Mouse (Mus musculus): Measurements from ENCODE around the gene Scarb1. TPM values are rescaled to one million over a fixed set of nuclear protein-coding genes. Genes with fewer than 3 reads are reported as not detected.
A peak's percentile ranks its signal among the peaks of the same experiment; 100 is the strongest.

Gene Scarb1
- total and polyA plus RNA-seq, 2 experiments from 2014 or later, result 57.7 to 74.0 TPM

DNA sequence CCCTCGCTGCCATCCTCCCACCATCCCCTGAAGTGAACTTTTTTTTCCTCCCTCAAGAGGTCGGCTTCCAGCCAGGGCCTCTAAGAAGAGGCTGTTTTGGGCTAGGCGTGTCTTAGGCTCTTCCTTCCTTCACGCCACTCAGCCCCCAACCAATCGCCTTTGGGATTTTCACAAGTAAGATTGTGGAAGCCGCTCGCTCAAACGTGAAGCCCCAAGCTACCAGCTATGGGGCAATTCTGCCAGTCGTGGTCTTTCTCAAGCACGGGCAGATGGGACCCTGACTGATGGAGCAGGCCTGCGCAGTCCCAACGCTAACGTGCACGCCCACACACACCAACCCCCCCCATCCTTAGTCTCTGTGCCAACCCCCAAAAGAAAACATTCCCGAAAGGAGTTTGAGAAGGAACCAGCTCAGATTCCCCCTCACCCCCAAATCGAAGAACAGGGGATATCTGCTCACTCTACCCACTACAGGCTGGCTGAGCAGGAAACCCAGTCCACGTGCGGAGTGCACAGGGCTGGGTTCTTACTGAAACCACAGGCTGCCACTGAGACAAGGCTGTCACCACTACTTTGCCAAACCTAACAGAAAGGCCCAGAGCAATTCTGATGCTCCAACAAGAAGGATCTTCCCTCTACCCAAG lies 1.7 kb downstream of the Scarb1 start:
- H3K9me3 ChIP-seq (ENCODE audit: low read length), result no peaks in the 10 kb centered on the region
- WGBS, result 13% methylated on average over 18 of the region's 18 CpGs
- H3K4me1 ChIP-seq (ENCODE audit: insufficient read depth, low read length), result peaks cover 12% of the 10 kb centered on the region; the same call in 1 of the 2 replicates
- peak overlapping the region; percentile 91 for H3K4me2 ChIP-seq (ENCODE audit: low read depth, low read length, poor library complexity, severe bottlenecking)
- DNase-seq (ENCODE audit: low spot score), result peak; percentile 58
- H3K36me3 ChIP-seq (ENCODE audit: insufficient read depth, low read length), result no peaks in the 10 kb centered on the region
- TF ChIP-seq CTCF (IDR thresholded peaks at IDR 0.05), result no peak
- peak overlapping the region; percentile 83 for H3K9ac ChIP-seq (replicated peaks; ENCODE audit: low read length, poor library complexity, severe bottlenecking)
- H3K4me3 ChIP-seq (ENCODE audit: low read depth, low read length), result peak overlapping the region; percentile 85
- H3K27ac ChIP-seq (ENCODE audit: low read depth, low read length), result no peak overlapping the region
- no peaks in the 10 kb centered on the region for H3K27me3 ChIP-seq (ENCODE audit: insufficient read depth, low read length)
- ATAC-seq (ENCODE audit: low FRiP score), result no peak

DNA sequence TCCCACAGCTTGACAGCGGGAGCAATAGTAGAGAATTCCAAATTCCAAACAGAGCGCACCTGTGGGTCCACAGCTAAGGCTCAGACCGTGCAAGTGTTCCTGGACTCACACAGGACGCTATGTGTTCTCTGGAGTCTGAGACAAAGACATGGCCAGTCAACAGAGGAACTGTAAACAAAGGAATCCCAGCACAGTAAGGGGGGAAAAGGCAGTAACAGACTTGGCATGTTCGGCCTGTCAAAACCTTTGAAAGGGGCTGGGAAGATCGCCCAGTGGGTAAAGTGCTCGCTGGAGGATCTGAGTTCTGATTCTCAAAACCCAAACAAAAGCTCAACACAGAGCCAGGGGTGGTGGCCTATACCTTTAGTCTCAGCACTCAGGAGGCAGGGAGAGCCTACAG lies 3.4 kb downstream of the Scarb1 start:
- Histone ChIP-seq H3K27ac (ENCODE audit: low read depth, low read length) (no peak overlapping the region), H3K9ac (replicated peaks; ENCODE audit: low read length, poor library complexity, severe bottlenecking) (no peak overlapping the region), H3K36me3 (ENCODE audit: insufficient read depth, low read length) (no peaks in the 10 kb centered on the region), H3K9me3 (ENCODE audit: low read length) (no peaks in the 10 kb centered on the region), H3K4me1 (ENCODE audit: insufficient read depth, low read length) (peaks cover 12% of the 10 kb centered on the region; the same call in 1 of the 2 replicates), H3K4me3 (ENCODE audit: low read depth, low read length) (no peak overlapping the region), H3K4me2 (ENCODE audit: low read depth, low read length, poor library complexity, severe bottlenecking) (no peak overlapping the region), H3K27me3 (ENCODE audit: insufficient read depth, low read length) (no peaks in the 10 kb centered on the region)
- no peak for TF ChIP-seq CTCF (IDR thresholded peaks at IDR 0.05)
- 59% methylated on average over 7 of the region's 7 CpGs for WGBS
- ATAC-seq (ENCODE audit: low FRiP score) (no peak), DNase-seq (ENCODE audit: low spot score) (no peak)

DNA sequence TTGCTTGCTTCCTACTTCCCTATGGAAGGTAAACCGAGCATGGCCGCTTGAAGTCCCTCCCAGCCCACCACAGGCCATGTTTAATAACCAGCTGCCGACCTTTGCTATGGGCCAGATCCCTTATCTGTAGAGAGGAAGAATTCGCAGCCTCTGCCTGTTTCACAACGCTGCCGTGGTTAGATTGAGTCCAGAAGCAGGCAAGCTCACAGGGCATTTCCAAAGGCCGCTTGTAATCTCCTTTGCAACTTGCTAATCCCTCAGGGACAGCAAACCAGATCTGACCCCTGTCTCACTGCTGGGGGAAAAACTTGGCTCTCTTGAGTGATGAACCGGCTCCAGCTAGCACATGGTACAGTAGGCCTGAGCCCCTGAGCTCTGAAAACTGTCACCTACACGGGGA lies 3.9 kb downstream of the Scarb1 start:
- TF ChIP-seq CTCF (IDR thresholded peaks at IDR 0.05), result no peak
- Histone ChIP-seq H3K27me3 (ENCODE audit: insufficient read depth, low read length) (no peaks in the 10 kb centered on the region), H3K4me3 (ENCODE audit: low read depth, low read length) (no peak overlapping the region), H3K36me3 (ENCODE audit: insufficient read depth, low read length) (no peaks in the 10 kb centered on the region), H3K9ac (replicated peaks; ENCODE audit: low read length, poor library complexity, severe bottlenecking) (0 out of 2 replicates have a peak overlapping the region, but pooled peaks have one; percentile 19), H3K27ac (ENCODE audit: low read depth, low read length) (no peak overlapping the region), H3K9me3 (ENCODE audit: low read length) (no peaks in the 10 kb centered on the region), H3K4me1 (ENCODE audit: insufficient read depth, low read length) (peaks cover 12% of the 10 kb centered on the region; the same call in 1 of the 2 replicates), H3K4me2 (ENCODE audit: low read depth, low read length, poor library complexity, severe bottlenecking) (no peak overlapping the region)
- WGBS, result 33% methylated on average over 9 of the region's 9 CpGs
- DNase-seq (ENCODE audit: low spot score) (no peak), ATAC-seq (ENCODE audit: low FRiP score) (no peak)

DNA sequence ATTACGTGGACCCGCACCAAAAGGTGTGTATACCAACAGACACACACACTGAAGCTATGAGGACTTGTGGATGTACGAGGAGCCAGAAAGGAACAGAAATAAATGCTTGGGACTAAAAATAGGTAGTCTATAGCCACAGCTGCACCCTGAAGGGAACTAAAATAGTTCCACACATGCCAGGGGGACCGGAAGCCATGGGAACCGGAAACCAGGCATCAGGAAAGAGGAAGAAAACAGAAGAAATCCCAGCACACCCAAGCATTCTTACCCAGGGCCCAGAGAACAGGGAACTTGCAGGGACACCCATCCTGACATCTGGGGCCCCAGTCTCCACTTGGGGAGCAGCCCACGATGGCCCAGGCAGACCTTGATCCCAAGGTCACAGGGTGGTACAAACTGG lies 7.9 kb downstream of the Scarb1 start:
- TF ChIP-seq CTCF (IDR thresholded peaks at IDR 0.05), result no peak
- 86% methylated on average over 6 of the region's 6 CpGs for WGBS
- Histone ChIP-seq H3K36me3 (ENCODE audit: insufficient read depth, low read length) (no peaks in the 10 kb centered on the region), H3K9me3 (ENCODE audit: low read length) (no peaks in the 10 kb centered on the region), H3K9ac (replicated peaks; ENCODE audit: low read length, poor library complexity, severe bottlenecking) (no peak overlapping the region), H3K4me3 (ENCODE audit: low read depth, low read length) (no peak overlapping the region), H3K27me3 (ENCODE audit: insufficient read depth, low read length) (no peaks in the 10 kb centered on the region), H3K4me2 (ENCODE audit: low read depth, low read length, poor library complexity, severe bottlenecking) (no peak overlapping the region), H3K27ac (ENCODE audit: low read depth, low read length) (no peak overlapping the region), H3K4me1 (ENCODE audit: insufficient read depth, low read length) (no peaks in the 10 kb centered on the region)
- ATAC-seq (ENCODE audit: low FRiP score) (no peak), DNase-seq (ENCODE audit: low spot score) (no peak)

DNA sequence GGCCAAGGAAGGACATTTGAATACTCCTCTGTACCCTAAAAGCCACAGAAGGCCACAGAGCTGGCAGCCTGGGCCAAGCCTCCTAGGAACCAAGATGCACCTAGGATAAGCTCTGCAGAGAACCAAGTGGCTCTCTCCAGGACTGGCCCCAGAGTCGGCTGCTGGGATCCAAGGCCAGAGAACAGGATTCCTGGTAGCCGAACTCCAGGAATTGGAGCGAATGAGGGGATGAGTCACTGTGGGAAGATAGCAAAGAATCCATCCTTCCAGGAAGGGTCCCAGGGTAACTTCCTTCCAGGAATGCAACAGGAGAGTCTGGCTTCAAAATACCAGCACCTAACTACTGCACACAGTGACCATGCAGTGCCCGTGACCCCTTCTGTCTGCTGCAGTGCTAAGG lies 8.6 kb downstream of the Scarb1 start:
- no peak overlapping the region for H3K4me3 ChIP-seq (ENCODE audit: low read depth, low read length)
- no peak overlapping the region for H3K27ac ChIP-seq (ENCODE audit: low read depth, low read length)
- no peak for TF ChIP-seq CTCF (IDR thresholded peaks at IDR 0.05)
- no peak overlapping the region for H3K9ac ChIP-seq (replicated peaks; ENCODE audit: low read length, poor library complexity, severe bottlenecking)
- H3K27me3 ChIP-seq (ENCODE audit: insufficient read depth, low read length), result no peaks in the 10 kb centered on the region
- no peaks in the 10 kb centered on the region for H3K9me3 ChIP-seq (ENCODE audit: low read length)
- WGBS, result 90% methylated on average over 4 of the region's 4 CpGs
- ATAC-seq (ENCODE audit: low FRiP score) (no peak), DNase-seq (ENCODE audit: low spot score) (no peak)
- H3K4me2 ChIP-seq (ENCODE audit: low read depth, low read length, poor library complexity, severe bottlenecking), result no peak overlapping the region
- H3K4me1 ChIP-seq (ENCODE audit: insufficient read depth, low read length), result no peaks in the 10 kb centered on the region
- no peaks in the 10 kb centered on the region for H3K36me3 ChIP-seq (ENCODE audit: insufficient read depth, low read length)

DNA sequence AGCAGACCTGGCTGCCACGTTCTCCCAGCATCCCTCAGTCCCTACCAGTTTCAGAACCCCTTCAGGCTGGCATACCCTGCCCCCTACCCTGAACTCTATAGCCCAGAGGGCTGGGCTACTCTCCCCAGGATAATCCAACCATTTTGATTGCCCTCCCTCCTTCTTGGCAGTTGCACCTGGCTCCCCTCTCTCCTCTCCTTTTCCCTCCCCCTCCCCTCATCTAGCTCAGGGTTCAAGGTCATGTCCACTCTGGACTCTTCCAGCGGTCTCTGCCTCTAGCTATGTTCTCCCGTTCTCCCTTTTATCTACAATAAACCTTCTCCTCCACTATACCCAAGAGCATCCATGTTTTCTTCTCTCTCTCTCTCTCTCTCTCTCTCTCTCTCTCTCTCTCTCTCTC lies 9.1 kb downstream of the Scarb1 start:
- Histone ChIP-seq H3K9me3 (ENCODE audit: low read length) (no peaks in the 10 kb centered on the region), H3K27ac (ENCODE audit: low read depth, low read length) (no peak overlapping the region), H3K4me2 (ENCODE audit: low read depth, low read length, poor library complexity, severe bottlenecking) (no peak overlapping the region), H3K4me3 (ENCODE audit: low read depth, low read length) (no peak overlapping the region), H3K4me1 (ENCODE audit: insufficient read depth, low read length) (no peaks in the 10 kb centered on the region), H3K9ac (replicated peaks; ENCODE audit: low read length, poor library complexity, severe bottlenecking) (no peak overlapping the region), H3K27me3 (ENCODE audit: insufficient read depth, low read length) (no peaks in the 10 kb centered on the region), H3K36me3 (ENCODE audit: insufficient read depth, low read length) (no peaks in the 10 kb centered on the region)
- TF ChIP-seq CTCF (IDR thresholded peaks at IDR 0.05), result no peak
- no peak for ATAC-seq (ENCODE audit: low FRiP score)
- DNase-seq (ENCODE audit: low spot score), result no peak
- 47% methylated on average over 3 of the region's 3 CpGs for WGBS

Measured in midbrain, postnatal 0 days (tissue).